Mouse (Mus musculus): ENCODE data around the gene Pam16.
"Not testable (repeated sequence)": the region's sequence is repeated elsewhere in the genome, so short reads cannot be mapped to it uniquely, and the experiment has no call there.

The Pam16 gene

DNA sequence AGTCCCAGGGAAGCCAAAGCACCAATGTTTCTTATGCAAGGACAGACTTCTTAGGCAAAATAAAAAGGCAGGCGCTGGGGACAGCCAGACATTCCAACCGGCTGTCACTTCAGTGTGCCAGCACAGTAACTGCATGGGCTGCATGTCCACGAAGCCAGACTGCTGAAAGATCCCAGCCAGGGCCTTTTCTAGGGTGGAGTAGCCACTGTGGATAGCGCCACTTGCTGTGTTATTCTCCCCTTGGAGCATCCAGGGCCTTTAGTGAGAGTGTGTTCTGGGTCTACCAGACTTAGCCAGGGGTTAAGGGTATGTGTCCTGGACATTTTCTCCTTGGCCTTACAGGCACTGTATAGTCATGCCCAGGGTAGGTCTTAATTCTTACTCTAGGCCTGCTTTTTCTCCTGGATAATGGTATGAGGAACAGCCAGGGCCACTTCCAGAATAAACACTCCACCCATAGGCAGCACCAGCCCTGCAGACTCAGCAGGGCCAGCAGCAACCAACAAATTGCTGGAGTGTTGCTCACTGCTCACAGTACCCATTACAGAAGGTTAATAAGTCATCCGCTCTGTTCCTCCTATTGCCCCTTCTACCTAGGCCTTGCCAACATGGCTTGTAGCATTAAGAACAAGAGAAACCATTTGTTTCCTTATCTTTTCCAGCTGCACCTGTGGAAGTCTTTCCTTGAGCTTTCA lies 37.1 kb downstream of the Pam16 start:
- DNase-seq: peak in 1 of 2 experiments; percentile 44

DNA sequence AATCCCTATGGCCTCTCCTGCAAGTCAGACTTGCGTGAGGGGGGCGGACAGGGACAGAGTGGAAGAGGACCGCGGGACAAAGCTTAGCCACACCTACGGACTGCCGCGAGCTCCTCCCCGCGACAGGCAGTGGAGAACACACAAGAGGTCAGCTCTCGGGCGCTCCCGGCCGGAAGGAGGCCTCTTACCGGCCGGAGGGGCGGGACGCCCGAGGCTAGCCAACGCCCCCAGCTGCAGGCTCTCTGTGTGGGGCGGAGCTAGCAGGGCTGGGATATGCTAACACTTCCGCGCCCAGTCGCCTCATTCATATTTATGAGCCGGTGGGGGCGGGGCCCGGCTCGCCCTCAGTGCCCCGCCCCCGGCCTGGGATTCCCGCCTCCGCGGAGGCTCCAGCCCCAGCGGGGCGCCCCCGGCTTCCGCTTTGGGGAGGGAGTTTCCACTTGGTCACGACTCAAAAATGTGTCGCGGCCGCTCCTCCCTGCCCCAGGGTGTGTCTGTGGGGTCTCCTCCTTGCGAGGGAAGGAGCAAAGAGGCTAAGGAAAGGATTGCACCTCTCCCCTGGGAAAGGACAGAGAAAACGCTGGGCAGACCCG lies 38.2 kb downstream of the Pam16 start:
- DNase-seq: peak; percentile 99

DNA sequence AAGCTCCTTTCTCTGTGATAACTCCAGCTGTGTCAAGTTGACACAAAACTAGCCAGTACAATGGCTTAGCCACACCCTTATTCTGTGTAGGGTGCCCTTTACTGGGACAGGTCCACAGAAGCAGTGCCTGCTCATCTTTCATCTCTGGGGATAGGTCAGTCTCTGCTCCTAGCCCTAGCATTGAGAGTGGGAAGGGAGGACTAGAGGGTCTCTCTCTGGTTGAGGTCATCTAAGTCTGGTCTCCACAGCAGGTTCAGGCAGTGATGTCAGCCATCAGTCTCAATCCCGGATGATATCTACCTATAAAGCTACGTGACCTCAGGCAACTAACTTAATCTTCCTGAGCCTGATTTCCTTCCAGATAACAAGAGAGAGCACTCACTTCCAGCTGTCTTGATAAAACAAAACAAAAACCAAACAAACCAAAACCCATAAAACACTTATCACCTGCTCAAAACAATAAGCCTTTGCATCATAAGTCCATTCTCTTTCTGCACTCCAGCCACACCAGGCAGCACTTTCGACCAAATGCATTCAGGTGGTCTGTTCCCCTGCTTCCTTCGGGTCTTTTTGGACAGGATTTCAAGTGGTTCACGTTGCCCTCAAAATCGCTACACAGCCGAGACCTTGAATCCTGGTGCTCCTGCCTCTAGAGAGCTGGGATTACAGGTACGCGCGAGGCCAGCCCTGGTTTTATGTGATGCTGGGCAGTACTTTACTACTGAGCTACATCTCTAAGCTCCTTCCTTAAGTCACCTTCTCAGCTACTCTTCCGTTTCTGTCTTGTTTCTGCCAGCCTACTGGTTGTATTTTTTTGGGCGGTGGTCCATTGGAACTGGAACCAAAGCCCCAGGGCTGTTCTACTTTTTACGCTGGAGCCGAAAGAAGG lies 38.9 kb downstream of the Pam16 start:
- DNase-seq: no peak

DNA sequence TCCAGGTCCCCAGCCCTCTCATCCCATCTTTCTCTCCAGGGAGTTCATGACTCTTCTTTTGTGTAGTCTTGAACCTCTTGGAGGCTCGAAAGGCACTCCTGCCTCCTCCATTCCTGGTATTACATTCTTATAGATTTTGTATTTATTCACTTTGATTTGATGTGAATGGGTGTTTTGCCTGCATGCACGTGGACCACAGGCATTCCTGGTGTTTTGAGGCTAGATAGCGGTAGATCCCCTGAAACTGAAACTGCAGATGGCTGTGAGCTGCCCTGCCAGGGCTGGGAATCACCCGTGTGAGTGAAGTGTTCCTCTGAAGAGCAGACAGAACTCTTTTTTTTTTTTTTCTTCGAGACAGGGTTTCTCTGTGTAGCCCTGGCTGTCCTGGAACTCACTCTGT lies 40.4 kb downstream of the Pam16 start:
- DNase-seq: no peak

DNA sequence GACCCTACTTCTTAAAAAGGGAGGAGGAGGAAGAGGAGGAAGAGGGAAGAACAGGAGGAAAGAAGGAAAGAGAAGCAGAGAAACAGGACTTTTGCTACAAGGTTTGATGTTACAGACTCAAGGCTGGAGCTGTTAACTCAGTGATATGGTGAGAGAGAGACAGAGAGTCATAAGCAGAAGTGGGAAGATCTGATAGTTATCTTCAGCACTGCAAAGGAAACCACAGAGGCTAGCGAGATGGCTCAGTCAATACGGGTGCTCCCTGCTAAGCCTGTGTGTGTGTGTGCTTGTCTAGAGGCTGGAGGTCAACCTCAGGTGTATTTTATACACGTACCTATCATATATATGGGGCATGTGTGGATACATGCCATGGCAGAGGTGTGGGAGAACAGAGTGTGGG lies 41.0 kb downstream of the Pam16 start:
- DNase-seq: no peak

DNA sequence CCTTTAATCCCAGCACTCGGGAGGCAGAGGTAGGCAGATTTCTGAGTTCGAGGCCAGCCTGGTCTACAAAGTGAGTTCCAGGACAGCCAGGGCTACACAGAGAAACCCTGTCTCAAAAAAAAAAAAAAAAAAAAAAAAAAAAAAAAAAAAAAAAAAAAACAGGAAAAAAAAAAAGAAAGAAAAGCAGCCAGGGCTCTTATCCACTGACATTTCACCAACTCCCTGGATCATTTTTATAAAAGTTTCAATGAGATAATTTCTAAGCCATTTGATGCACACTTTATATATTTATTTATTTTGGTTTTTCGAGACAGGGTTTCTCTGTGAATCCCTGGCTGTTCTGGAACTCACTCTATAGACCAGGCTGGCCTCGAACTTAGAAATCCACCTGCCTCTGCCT lies 43.6 kb downstream of the Pam16 start:
- not testable (repeated sequence) for DNase-seq

DNA sequence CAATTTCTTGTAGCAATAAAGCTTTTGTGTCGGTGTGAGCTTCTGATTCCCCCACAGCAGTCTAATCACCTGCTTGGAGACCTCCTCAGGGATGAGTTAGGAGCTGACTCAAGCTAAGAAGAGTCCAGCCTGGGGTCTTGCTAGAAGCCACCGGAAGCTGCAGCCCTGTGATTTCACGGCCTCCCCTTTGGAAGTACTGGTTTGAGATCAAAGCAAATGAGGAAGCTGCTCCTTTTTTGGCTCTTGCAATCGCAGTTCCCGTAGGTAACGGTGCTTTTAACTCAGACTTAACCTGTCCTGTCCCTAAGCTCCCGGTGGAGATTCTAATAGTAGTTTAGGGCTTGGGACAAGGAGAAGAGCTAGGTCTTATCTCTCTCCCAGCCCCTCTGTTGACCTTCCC lies 46.2 kb downstream of the Pam16 start:
- no peak for DNase-seq

DNA sequence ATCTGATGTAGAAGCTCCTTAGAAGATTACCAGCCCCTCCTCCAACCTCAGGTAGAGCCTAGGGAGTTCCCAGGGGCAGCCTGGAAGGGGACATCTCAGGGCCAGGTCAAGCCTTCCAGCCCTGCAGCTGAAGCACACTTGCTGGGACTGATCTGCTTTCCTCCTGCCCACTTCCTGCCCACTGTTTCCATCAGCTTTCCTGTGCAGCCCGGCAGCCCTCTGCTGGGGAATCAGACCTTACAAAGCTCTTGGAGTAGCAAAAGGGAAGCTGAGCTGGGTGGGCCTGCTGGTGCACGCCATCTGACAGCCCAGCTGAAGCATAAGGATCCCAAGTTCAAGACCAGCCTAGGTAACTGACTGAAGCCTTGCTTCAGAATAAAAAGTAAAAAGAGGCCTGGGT lies 47.9 kb downstream of the Pam16 start:
- DNase-seq: no peak

DNA sequence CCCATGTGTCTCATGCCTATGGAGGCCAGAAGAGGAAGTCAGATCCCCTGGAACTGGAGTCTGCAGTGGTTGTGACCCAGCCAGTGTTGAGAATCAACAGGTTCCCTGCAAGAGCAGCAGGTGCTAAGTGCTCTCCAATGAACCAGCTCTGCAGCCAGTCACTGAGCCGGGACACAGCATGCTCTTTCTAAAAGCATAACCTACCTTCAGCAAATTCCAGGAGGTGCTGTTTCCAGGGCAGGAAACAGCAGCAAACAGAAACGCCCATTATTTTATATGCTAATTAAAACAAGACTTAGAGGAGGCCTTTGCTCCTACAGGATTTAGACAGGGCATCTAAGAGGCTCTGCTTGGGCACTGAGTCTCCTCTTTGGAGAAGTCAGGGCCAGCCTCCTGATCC lies 48.8 kb downstream of the Pam16 start:
- no peak for DNase-seq

DNA sequence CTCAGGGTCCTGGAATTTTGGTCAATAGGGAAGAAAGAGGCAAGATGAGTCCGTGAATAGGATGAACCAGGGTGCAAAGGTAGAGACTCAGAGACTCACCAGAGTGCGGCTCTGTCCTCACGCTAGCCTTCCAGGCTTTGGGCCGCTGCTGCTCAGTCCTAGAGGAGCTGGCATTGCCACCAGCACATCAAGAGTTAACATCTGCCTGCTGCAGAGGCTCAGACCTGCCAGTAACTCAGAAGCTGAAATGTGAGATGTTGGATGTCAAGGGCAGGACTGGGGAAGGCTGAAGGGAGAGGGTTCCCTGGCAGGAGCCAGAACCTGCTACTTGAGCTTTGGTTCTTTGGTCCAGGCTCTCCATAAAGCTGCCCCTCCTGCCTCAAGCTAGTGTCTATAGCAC lies 54.1 kb downstream of the Pam16 start:
- DNase-seq: no peak

DNA sequence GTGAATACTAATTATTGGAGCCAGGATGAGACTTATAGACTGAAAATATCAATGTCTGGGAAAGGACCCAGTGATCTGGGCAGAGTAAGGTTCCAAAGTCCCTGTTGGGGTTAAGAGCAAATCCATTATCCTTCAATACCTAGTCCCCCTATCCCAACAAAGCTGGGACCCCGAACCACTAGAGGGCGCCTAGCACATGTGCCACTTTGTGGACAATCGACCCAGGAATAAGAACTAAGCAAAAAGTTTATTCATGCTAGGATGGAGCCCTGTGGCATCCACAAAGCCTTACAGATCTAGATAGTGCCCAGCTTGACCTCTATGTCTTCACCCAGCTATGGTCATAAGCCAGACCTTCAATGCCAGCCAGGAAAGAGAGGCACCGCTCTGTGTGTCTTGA lies 56.9 kb downstream of the Pam16 start:
- DNase-seq: peak; percentile 79 to 86

Measured in lung, adult 18-20 months (tissue).